Mouse (Mus musculus): ENCODE results near the gene Itpkb. TPM values are rescaled to one million over a fixed set of nuclear protein-coding genes. Genes with fewer than 3 reads are reported as not detected.
A peak's percentile ranks its signal among the peaks of the same experiment; 100 is the strongest.
"Not testable (repeated sequence)": the region's sequence is repeated elsewhere in the genome, so short reads cannot be mapped to it uniquely, and the experiment has no call there.

Itpkb gene
- total RNA-seq, 2 experiments from 2014 or later = 15.4 to 16.5 TPM

DNA sequence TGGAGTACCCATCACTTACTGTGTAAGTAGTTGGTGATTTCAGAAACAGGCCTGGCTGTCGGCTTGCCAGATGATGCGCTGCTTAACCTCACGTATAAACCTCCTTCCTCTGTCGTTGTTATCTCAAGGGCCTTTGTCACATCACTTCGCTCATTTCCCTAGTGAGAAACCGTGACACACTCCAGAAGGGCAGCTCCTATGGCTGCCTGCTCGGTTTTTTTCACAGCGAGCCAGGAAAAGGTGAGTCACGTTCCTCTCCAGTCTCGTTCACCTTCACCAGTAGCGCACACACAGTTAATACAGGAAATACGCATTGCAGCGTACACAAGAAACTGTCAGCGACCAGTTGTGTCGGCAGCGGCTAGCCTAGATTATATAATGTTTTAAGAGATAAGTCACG lies 33.7 kb downstream of the Itpkb start:
- no peak for DNase-seq (ENCODE audit: low spot score in 2 of 2)
- intact Hi-C loops (cut with DNase I) = loop anchor here (2.0 kb wide), 1 partner anchor 33 kb away; the partner anchor contains the start of gene Itpkb

DNA sequence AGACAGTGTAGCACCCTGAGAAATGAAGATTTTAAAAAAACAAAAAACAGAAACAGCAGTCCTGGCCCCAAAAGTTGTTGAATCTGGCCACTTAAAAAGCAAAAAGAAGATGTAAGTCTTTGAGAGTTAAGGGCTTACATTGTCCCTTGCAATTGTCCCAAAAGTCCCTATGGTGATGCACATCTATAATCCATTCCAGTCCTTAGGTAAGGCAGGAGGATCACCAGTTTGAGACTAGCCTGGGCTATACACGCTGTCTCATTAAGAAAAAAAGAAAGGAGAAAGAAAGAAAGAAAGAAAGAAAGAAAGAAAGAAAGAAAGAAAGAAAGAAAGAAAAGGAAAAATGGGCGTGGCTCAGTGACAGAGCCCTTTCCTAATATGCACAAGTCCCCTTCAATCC lies 34.4 kb downstream of the Itpkb start:
- DNase-seq (ENCODE audit: low spot score in 2 of 2) = no peak
- intact Hi-C loops (cut with DNase I) = loop anchor here (2.0 kb wide), 1 partner anchor 34 kb away; the partner anchor contains the start of gene Itpkb

- DNase-seq (ENCODE audit: low spot score in 2 of 2) = peak; percentile 93 to 95
- intact Hi-C loops (cut with DNase I) = loop anchor here (2.0 kb wide), 1 partner anchor 34 kb away; the partner anchor contains the start of gene Itpkb
Observed at GRCm38 (mm10) chr1:180365180-180365810, 35.0 kb downstream of the Itpkb start.

DNA sequence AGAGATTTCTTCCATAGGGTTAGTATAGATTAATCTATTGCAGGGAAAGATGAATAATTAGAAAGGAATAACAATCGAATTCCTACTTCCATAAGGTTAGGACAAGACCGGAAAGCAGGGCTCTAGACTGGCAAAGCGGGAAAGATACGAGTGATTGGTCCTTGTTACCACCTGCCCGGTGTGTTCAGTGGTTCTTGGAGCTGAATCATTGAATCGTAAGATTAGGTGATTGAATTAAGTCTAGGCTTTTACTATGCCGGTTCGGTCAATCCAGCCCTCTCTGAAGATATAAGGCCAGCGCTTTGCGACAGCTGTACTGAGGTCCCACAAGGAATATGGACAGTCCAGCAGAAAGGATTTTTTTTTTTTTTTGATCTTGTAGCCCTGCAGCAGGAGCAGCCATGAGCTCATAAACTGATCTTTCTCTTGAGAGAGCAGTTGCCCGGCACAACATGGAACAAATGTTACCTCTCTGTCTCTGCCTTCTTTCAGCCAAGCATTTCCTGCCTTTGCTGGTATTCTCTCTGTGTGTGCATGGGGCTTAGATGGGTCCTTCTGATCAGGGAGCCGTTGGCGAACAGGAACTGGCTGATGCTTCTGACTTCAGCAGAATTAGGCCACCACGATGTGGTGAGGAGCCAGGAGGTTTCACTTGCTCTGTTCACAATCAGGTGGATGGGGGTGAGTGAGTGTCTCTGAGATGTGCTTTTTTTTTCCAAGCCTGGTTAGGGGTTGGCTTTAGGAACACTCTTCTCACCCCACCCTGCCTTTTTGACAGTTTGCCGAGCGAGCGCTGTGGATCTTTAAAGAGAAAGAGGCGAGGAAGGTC lies 35.9 kb downstream of the Itpkb start:
- intact Hi-C loops (cut with DNase I) = loop anchor here (2.0 kb wide), 1 partner anchor 35 kb away; the partner anchor contains the start of gene Itpkb
- no peak for DNase-seq (ENCODE audit: low spot score in 2 of 2)

DNA sequence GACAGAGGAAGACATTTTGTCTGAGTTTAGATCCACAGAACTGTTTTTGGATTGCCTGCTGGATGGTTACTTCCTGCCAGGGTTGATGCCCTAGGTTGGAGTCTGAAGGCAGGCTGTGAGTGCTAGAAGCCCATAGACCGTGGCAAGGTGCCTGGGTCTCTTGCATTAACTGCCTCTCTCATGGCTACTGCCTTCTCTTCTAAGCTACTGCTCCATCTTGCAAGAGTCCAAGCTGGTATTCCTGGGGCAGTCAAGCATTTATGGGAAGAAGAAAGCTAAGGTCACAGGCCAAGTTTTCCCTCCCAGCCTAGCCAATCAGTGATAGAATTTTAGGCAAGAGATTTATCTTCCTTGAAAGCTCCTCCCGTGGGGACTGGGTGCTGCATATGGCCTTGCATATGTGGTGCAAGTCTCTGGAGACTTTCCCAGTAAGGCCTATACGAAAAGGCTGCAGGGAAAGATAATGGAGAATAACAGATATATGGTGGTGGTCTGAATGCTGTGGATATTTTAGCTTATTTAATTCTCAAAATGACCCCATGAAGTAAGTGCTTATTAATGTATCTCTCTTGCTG lies 36.8 kb downstream of the Itpkb start:
- intact Hi-C loops (cut with DNase I) = no loop called here
- DNase-seq (ENCODE audit: low spot score in 2 of 2) = no peak

- no peak for DNase-seq (ENCODE audit: low spot score in 2 of 2)
- intact Hi-C loops (cut with DNase I) = no loop called here
Observed at GRCm38 (mm10) chr1:180367626-180368025, 37.3 kb downstream of the Itpkb start.

DNA sequence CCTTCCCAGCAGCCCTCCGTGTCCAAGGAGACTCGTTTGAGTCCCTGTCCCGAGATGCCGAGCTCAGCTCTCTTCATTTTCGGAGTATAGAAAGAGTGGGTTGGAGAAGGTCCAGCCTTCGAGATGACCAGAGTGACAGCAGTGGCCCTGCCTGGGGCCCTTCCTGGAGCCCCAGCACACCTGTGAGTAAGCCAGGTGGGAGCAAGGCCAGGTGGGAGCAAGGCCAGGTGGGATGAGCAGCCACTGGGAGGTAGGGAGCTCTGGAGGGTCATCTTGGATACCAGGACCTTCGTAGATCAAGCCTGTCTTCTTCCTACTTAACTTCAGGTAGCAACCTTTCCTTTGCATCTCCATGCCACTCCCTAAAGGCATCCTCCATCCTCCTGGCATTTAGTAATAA lies 37.8 kb downstream of the Itpkb start:
- intact Hi-C loops (cut with DNase I) = no loop called here
- no peak for DNase-seq (ENCODE audit: low spot score in 2 of 2)

DNA sequence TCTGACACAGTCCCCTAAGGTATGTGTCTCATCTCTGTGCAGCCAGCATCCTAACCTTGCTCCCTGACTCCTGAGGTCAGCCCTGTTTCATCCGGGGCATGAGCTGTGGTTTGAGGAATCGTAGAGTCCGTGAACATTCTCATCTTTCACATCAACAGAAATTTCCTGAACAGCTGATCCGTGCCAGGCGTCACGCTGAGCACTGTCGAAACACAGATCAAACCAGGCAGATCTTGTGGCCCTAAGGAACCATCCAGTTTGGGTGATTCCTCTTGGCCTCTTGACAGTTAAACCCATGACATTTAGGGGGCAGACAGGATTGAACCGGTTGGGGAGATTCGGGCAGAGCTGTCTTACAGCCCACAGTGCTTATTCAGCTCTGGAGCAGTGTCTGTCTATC lies 38.4 kb downstream of the Itpkb start:
- intact Hi-C loops (cut with DNase I) = no loop called here
- DNase-seq (ENCODE audit: low spot score in 2 of 2) = no peak

- intact Hi-C loops (cut with DNase I) = no loop called here
- no peak for DNase-seq (ENCODE audit: low spot score in 2 of 2)
Observed at GRCm38 (mm10) chr1:180370858-180371652, 40.8 kb downstream of the Itpkb start.

DNA sequence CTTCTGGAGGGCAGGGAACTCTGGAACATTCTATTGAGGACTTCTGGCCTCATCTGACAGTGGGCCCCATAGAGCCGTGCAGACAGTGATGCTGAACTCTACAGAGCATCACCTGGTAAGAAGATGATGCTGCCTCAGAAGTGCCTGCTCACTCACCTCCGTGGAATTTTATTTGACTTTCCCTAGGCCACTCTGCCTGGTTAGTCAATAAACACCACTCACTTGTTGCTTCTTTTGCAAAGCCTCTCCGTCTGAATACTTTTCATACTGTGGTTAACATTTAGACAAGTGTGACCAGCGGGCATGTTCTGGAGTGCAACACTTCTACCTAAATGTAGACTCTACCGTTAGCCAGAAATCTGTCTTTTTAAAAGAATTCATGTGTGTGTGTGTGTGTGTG lies 42.0 kb downstream of the Itpkb start:
- DNase-seq (ENCODE audit: low spot score in 2 of 2); intact Hi-C loops (cut with DNase I): not testable (repeated sequence)

- intact Hi-C loops (cut with DNase I) = no loop called here
- no peak for DNase-seq (ENCODE audit: low spot score in 2 of 2)
Observed at GRCm38 (mm10) chr1:180376598-180376997, 46.3 kb downstream of the Itpkb start.

GRCm38 (mm10) chr1:180379559-180379958 lies 49.3 kb downstream of the Itpkb start:
- DNase-seq (ENCODE audit: low spot score in 2 of 2) = no peak

DNA sequence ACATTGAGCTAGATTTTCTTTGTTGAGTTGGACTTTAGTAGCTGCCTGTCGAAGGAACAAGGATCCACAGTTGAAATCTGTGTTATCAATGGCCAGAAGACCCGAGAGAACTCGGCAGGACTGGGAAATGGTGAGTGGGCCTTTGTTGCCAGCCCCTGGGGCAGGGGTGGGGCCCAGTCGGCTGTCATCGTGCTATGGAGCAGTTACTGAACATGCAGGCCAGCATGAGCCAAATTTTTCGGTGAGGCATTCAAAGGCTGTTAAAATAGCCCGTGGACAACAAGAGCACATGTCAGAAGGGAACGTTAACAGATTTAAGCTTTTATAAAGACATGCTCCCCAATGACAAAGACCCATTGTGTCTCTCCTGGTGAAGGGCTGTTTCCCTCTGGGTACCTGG lies 52.1 kb downstream of the Itpkb start:
- intact Hi-C loops (cut with DNase I) = no loop called here

More at GRCm38 (mm10) chr1:180379559-180379958, 49.3 kb downstream of the Itpkb start:
- intact Hi-C loops (cut with DNase I) = no loop called here

DNA sequence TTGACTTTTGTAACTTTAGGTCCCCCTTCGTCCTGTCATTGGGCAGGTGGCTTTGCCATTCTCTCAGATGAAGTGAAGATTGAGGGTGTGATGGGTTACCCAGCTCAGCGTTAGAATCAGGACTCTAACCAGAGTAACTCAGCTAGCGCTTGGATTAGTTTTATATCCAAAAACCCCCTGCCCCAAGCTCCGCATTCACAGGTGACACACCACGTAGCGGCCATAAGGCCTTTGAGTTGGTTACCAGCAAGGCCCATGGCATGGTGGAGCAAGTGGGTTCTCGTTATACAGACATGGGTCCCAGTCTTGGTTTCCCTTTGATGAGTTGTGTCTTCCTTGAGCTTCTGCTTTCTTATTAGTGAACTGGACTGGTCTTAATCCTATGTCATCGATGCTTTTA lies 53.6 kb downstream of the Itpkb start:
- no peak for DNase-seq (ENCODE audit: low spot score in 2 of 2)
- intact Hi-C loops (cut with DNase I) = no loop called here

More for the DNA sequence above, 52.1 kb downstream of the Itpkb start:
- no peak for DNase-seq (ENCODE audit: low spot score in 2 of 2)

- DNase-seq (ENCODE audit: low spot score in 2 of 2) = peak in 1 of 2 experiments; percentile 78
- intact Hi-C loops (cut with DNase I) = no loop called here
Observed at GRCm38 (mm10) chr1:180384486-180384885, 54.2 kb downstream of the Itpkb start.

GRCm38 (mm10) chr1:180385308-180385707 lies 55.0 kb downstream of the Itpkb start:
- DNase-seq (ENCODE audit: low spot score in 2 of 2) = no peak
- intact Hi-C loops (cut with DNase I) = no loop called here

DNA sequence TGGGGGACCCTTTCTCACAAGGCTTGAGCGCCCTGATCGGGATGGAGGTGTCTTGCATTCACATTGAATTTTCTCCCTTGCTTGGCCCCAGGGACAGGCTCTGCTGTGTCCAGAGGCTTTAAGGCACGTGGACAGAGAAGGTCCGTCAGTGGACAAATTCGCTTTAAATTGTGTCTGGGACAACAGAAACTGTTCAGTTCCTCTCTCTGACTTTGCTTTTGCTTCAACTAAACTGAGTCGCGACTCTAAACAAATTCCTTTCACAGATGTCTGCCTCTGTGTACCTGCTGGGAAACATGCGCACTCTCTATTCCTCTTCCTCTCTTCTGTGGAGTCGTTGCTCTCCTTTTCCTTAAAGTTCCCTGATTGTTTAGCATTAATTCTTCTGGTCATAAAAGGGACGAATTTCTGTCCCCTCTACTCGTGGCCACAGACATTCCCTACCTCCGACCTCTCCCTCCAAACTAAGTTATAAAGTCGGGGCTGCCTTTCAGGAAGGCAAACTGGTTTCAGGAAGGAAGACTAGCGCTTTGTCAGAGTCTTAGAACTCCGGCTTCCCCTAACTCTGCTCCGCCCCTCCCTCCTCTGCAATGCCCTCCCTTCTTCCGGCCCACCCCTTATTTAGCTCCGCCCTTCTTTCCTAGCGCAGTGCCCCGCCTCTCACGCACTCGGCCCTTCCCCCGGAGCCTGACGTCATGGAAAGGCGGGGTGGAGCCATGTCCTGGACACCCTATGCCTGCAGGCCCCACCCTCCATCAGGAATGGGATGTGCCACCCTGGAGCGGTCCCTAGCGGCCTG lies 56.9 kb downstream of the Itpkb start:
- peak; percentile 97 to 99 for DNase-seq (ENCODE audit: low spot score in 2 of 2)

GRCm38 (mm10) chr1:180387750-180388480 lies 57.6 kb downstream of the Itpkb start:
- DNase-seq (ENCODE audit: low spot score in 2 of 2) = no peak
- intact Hi-C loops (cut with DNase I) = loop anchor here (2.0 kb wide), 1 partner anchor 57 kb away; the partner anchor contains the start of gene Itpkb

More for the DNA sequence above, 56.9 kb downstream of the Itpkb start:
- intact Hi-C loops (cut with DNase I) = loop anchor here (2.0 kb wide), 1 partner anchor 56 kb away; the partner anchor contains the start of gene Itpkb

Measured in left cerebral cortex, postnatal 25 days (tissue).